Mouse (Mus musculus): ENCODE data around the gene 2510039O18Rik.

Gene 2510039O18Rik

GRCm38 (mm10) chr4:147985205-147986132 is 44.8 kb downstream of the 2510039O18Rik start, which contains the start of gene Nppb:
Gene Nppb (plus strand): TSS chr4:147985788.
- peak; percentile 44 for DNase-seq (ENCODE audit: extremely low spot score, low read depth, low spot score)

DNA sequence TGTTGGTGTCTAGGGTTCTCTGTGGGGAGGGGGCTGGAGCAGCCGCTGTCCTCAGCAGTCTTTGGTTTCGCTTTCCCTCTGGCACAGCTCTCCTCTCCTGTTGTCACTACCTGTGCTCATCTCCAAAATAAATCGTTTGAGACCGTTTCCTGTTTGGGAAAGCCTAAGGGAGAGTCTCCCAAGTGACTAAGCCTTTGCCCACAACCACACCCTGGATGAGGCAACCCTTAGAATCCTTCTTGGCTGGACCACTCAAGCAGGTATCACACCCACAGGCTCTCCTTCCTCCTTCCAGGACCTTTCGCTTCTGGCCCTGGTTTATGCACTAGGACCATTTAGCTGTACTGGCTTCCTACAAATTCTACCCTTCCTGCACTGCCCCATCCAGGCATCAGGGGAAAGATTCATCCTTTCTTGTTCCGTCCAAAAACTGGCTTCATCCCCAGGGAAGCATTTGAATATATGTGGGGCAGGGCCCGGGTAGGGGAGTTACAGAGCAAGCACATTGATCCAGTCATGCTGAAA is 52.9 kb downstream of the 2510039O18Rik start:
- no peak for DNase-seq (ENCODE audit: extremely low spot score, low read depth, low spot score)

GRCm38 (mm10) chr4:147995311-147995710 is 54.6 kb downstream of the 2510039O18Rik start:
- DNase-seq (ENCODE audit: extremely low spot score, low read depth, low spot score): no peak
